Mouse (Mus musculus) MEL (cell line): ENCODE measurements at regions not wholly inside any gene's neighbourhood (a gene's known extent, or its start where the extent isn't known, plus 50 kb on each side); places are given as distances from the start of the nearest gene placed in this dataset.

Experiments
- DNase-seq: peaks from one replicate; pipeline ENCODE4 v3.0.0; 2011; ENCODE audit warnings: low read depth, low spot score
- H3K27ac ChIP-seq: 2 replicates; pipeline ENCODE4 v1.5.1; 2012; ENCODE audit warnings: low read depth, mild to moderate bottlenecking, control low read depth, low read length, moderate library complexity; ENCODE audit not compliant: control insufficient read depth
- H3K27me3 ChIP-seq, 2 experiments: fragments of 150-350 bp in 1 of 2; sonication (generic) in 1 of 2; 2 replicates each; pipeline ENCODE4 v1.6.1; 2012; ENCODE audit warnings: low read length in 2 of 2, mild to moderate bottlenecking in 2 of 2, improper control_type of control experiment in 1 of 2, moderate library complexity in 1 of 2; ENCODE audit not compliant: insufficient read depth in 2 of 2, control insufficient read depth in 1 of 2
- H3K36me3 ChIP-seq, 2 experiments: 2 replicates each; pipeline ENCODE4 v1.6.1; 2012 to 2014; ENCODE audit warnings: low read length in 2 of 2, improper control_type of control experiment in 1 of 2, inconsistent platforms in 1 of 2, mild to moderate bottlenecking in 1 of 2; ENCODE audit not compliant: insufficient read depth in 2 of 2, control insufficient read depth in 1 of 2
- H3K4me1 ChIP-seq, 2 experiments: fragments of 150-350 bp in 1 of 2; sonication (generic) in 1 of 2; 2 replicates each; pipeline ENCODE4 v1.6.1; 2012; ENCODE audit warnings: low read length in 2 of 2, improper control_type of control experiment in 1 of 2, mild to moderate bottlenecking in 1 of 2; ENCODE audit not compliant: insufficient read depth in 2 of 2, control insufficient read depth in 1 of 2
- H3K4me3 ChIP-seq, 2 experiments: fragments of 150-350 bp in 1 of 2; sonication (generic) in 1 of 2; 2 replicates each; pipeline ENCODE4 v1.5.1; 2012; ENCODE audit warnings: low read depth in 2 of 2, low read length in 2 of 2, mild to moderate bottlenecking in 2 of 2, moderate library complexity in 2 of 2, control low read depth in 1 of 2, improper control_type of control experiment in 1 of 2; ENCODE audit not compliant: control insufficient read depth in 1 of 2, insufficient read depth in 1 of 2
- H3K79me2 ChIP-seq: 2 replicates; pipeline ENCODE4 v1.6.1; 2012; ENCODE audit warnings: mild to moderate bottlenecking, low read length, moderate library complexity; ENCODE audit not compliant: control insufficient read depth, poor library complexity, insufficient read depth
- H3K9ac ChIP-seq: 2 replicates; pipeline ENCODE4 v1.6.1; 2012; ENCODE audit warnings: low read depth, mild to moderate bottlenecking, control low read depth, low read length, moderate library complexity; ENCODE audit not compliant: control insufficient read depth, poor library complexity, severe bottlenecking
- H3K9me3 ChIP-seq: fragments of 150-350 bp; sonication (generic); replicated peaks from 2 replicates; pipeline ENCODE4 v1.6.1; 2012; ENCODE audit warnings: mild to moderate bottlenecking, low read length, improper control_type of control experiment, moderate library complexity; ENCODE audit not compliant: insufficient read depth
- BHLHE40 ChIP-seq: IDR thresholded peaks from 2 replicates; pipeline ENCODE4 v1.6.1; 2012; ENCODE audit warnings: low read depth, mild to moderate bottlenecking, inconsistent platforms, low read length, improper control_type of control experiment, borderline replicate concordance
- E2F4 ChIP-seq: IDR thresholded peaks from 2 replicates; pipeline ENCODE4 v1.6.1; 2011; ENCODE audit warnings: low read depth, low read length, improper control_type of control experiment, borderline replicate concordance
- ELF1 ChIP-seq: IDR thresholded peaks from 2 replicates; pipeline ENCODE4 v1.6.1; 2014; ENCODE audit warnings: low read depth, mild to moderate bottlenecking, inconsistent platforms, low read length, improper control_type of control experiment, moderate library complexity
- GABPA ChIP-seq: IDR thresholded peaks from 2 replicates; pipeline ENCODE4 v1.6.1; 2012; ENCODE audit warnings: low read depth, mild to moderate bottlenecking, inconsistent platforms, low read length, improper control_type of control experiment, moderate library complexity
- HCFC1 ChIP-seq: IDR thresholded peaks from 2 replicates; pipeline ENCODE4 v1.6.1; 2012; ENCODE audit warnings: low read depth, mild to moderate bottlenecking, inconsistent platforms, low read length, improper control_type of control experiment, moderate library complexity
- JUND ChIP-seq: IDR thresholded peaks from 2 replicates; pipeline ENCODE4 v1.6.1; 2011; ENCODE audit warnings: low read depth, mild to moderate bottlenecking, improper control_type of control experiment, low read length
- MAFK ChIP-seq: IDR thresholded peaks from 2 replicates; pipeline ENCODE4 v1.6.1; 2011; ENCODE audit warnings: low read depth, mild to moderate bottlenecking, low read length, improper control_type of control experiment, borderline replicate concordance
- MAX ChIP-seq: IDR thresholded peaks from 2 replicates; pipeline ENCODE4 v1.6.1; 2011; ENCODE audit warnings: low read length, improper control_type of control experiment
- MAZ ChIP-seq: IDR thresholded peaks from 2 replicates; pipeline ENCODE4 v1.6.1; 2012; ENCODE audit warnings: low read depth, mild to moderate bottlenecking, inconsistent platforms, low read length, improper control_type of control experiment
- MEF2A ChIP-seq: IDR thresholded peaks from 2 replicates; pipeline ENCODE4 v1.6.1; 2014; ENCODE audit warnings: low read depth, mild to moderate bottlenecking, inconsistent platforms, low read length, improper control_type of control experiment; ENCODE audit not compliant: poor library complexity, insufficient replicate concordance, severe bottlenecking; ENCODE audit errors: extremely low read depth
- MXI1 ChIP-seq: IDR thresholded peaks from 2 replicates; pipeline ENCODE4 v1.6.1; 2011; ENCODE audit warnings: mild to moderate bottlenecking, low read depth, low read length, improper control_type of control experiment
- POLR2A ChIP-seq, 2 experiments: IDR thresholded peaks; 2 replicates each; pipeline ENCODE4 v1.6.1; 2011 to 2012; ENCODE audit warnings: low read length in 2 of 2, mild to moderate bottlenecking in 2 of 2, control low read depth in 1 of 2, improper control_type of control experiment in 1 of 2, low read depth in 1 of 2, moderate library complexity in 1 of 2; ENCODE audit not compliant: control insufficient read depth in 1 of 2, insufficient read depth in 1 of 2, poor library complexity in 1 of 2
- POLR2AphosphoS2 ChIP-seq: IDR thresholded peaks from 2 replicates; pipeline ENCODE4 v1.6.1; 2011; ENCODE audit warnings: low read length, improper control_type of control experiment
- RAD21 ChIP-seq: IDR thresholded peaks from 2 replicates; pipeline ENCODE4 v1.6.1; 2011; ENCODE audit warnings: mild to moderate bottlenecking, low read depth, low read length, improper control_type of control experiment
- SMC3 ChIP-seq: IDR thresholded peaks from 2 replicates; pipeline ENCODE4 v1.6.1; 2011; ENCODE audit warnings: low read depth, low read length, improper control_type of control experiment
- TAL1 ChIP-seq: IDR thresholded peaks from 2 replicates; pipeline ENCODE4 v1.6.1; 2012; ENCODE audit warnings: mild to moderate bottlenecking, inconsistent platforms, low read length, moderate library complexity, mixed read lengths
- TCF12 ChIP-seq: IDR thresholded peaks from 2 replicates; pipeline ENCODE4 v1.6.1; 2014; ENCODE audit warnings: low read depth, mild to moderate bottlenecking, inconsistent platforms, low read length, improper control_type of control experiment, moderate library complexity
- UBTF ChIP-seq: IDR thresholded peaks from 2 replicates; pipeline ENCODE4 v1.6.1; 2012; ENCODE audit warnings: low read depth, mild to moderate bottlenecking, inconsistent platforms, low read length, improper control_type of control experiment, moderate library complexity, borderline replicate concordance; ENCODE audit not compliant: insufficient read depth
- USF1 ChIP-seq: IDR thresholded peaks from 2 replicates; pipeline ENCODE4 v1.6.1; 2014; ENCODE audit warnings: low read depth, mild to moderate bottlenecking, inconsistent platforms, low read length, improper control_type of control experiment, moderate library complexity
- USF2 ChIP-seq, 2 experiments: IDR thresholded peaks; 2 replicates each; pipeline ENCODE4 v1.6.1; 2011 to 2012; ENCODE audit warnings: improper control_type of control experiment in 2 of 2, low read length in 2 of 2, borderline replicate concordance in 1 of 2, inconsistent platforms in 1 of 2, low read depth in 1 of 2, mild to moderate bottlenecking in 1 of 2; ENCODE audit not compliant: insufficient read depth in 1 of 2
- ZC3H11A ChIP-seq: IDR thresholded peaks from 2 replicates; pipeline ENCODE4 v1.6.1; 2012; ENCODE audit warnings: low read depth, mild to moderate bottlenecking, inconsistent platforms, low read length, improper control_type of control experiment
- ZMIZ1 ChIP-seq: IDR thresholded peaks from 2 replicates; pipeline ENCODE4 v1.6.1; 2012; ENCODE audit warnings: low read depth, mild to moderate bottlenecking, inconsistent platforms, low read length, improper control_type of control experiment, moderate library complexity
- ZNF384 ChIP-seq: IDR thresholded peaks from 2 replicates; pipeline ENCODE4 v1.6.1; 2012; ENCODE audit warnings: low read depth, mild to moderate bottlenecking, inconsistent platforms, low read length, improper control_type of control experiment

DNA sequence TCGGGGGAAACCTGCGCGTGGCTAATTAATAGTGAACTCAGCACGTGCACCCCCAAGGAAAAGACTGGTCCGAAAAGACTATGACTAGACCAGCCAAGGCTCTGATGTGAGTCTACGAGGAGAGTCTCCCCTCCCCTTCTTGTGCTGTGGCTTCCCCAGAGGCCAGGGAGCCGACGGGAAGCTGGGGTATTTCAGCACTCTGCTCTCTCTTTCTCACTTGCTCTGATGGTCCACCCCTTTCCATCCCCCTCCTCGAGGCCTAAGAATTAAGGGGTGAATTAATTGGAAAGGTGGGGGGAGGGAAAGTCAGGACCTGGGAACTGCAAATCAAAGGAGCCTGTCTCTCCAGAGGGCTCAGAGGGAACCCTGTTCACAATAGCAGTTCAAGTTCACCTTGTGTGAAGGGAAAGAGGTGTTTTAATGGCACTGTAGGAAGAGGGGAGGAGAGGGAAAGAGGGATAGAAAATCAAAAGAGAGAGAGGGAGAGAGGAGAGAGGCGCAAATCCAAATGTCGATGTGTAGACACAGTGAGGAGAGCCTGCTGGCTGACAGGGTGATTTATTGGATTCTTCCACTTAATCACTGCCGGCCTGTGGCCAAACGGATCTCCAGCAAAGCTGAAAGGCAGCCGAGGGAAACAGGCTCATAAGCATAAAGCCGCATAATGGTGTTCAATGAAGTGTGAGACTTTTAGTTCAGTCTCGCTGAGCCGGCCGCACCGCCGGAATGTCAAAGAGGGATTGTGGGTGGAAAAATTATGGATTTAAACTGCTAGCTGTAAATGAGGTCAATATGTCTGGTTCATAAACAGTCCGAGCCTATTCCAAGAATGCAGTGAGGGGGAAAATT, 292.6 kb upstream of the Tle4 start:
- no peak for DNase-seq
- no peak for TF ChIP-seq TCF12
- TF ChIP-seq POLR2A (IDR thresholded peaks at IDR 0.05; ENCODE audit: control insufficient read depth in 1 of 2, insufficient read depth in 1 of 2, low read depth in 1 of 2, low read length in 2 of 2, poor library complexity in 1 of 2), result no peak
- no peak for TF ChIP-seq ZMIZ1
- no peak for TF ChIP-seq GABPA
- TF ChIP-seq POLR2AphosphoS2, result no peak
- no peak for TF ChIP-seq TAL1
- no peak for TF ChIP-seq MAZ
- no peak for TF ChIP-seq UBTF
- no peak for TF ChIP-seq MXI1
- TF ChIP-seq ZNF384, result no peak
- TF ChIP-seq E2F4, result no peak
- TF ChIP-seq JUND, result no peak
- TF ChIP-seq HCFC1, result no peak
- TF ChIP-seq ZC3H11A, result no peak
- TF ChIP-seq RAD21, result no peak
- no peak for TF ChIP-seq ELF1
- no peak for TF ChIP-seq MAX
- no peak for TF ChIP-seq USF2 (IDR thresholded peaks at IDR 0.05; ENCODE audit: borderline replicate concordance in 1 of 2, insufficient read depth in 1 of 2, low read depth in 1 of 2, low read length in 2 of 2)
- no peak overlapping the region for H3K9ac ChIP-seq
- H3K27ac ChIP-seq, result no peak overlapping the region
- no peaks in the 10 kb centered on the region for H3K79me2 ChIP-seq
- no peaks in the 10 kb centered on the region for H3K36me3 ChIP-seq
- H3K4me1 ChIP-seq, result no peaks in the 10 kb centered on the region
- no peak overlapping the region for H3K4me3 ChIP-seq
- H3K9me3 ChIP-seq, result no peaks in the 10 kb centered on the region
- H3K27me3 ChIP-seq, result no peaks in the 10 kb centered on the region

DNA sequence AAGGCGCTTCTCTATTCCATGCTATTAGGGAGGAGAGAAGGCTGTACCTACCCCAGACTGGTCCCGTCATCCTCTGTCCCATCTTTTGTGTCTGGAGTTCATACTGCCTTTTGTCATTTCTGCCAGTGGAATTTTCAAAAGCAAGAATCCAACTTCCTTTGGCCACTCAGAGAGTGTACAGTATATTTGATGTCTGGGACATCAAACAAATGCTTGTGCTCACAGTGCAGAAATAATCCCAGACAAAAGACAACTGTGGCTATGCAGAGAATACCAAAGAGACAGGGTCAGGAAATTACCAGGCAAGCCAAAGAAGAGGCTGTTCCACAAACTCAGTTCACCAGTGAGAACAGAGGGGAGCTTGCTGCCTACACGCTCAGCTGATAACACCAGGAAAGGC, 291.9 kb upstream of the Tle4 start:
- H3K79me2 ChIP-seq, result no peaks in the 10 kb centered on the region
- TF ChIP-seq BHLHE40 (no peak), POLR2A (IDR thresholded peaks at IDR 0.05; ENCODE audit: control insufficient read depth in 1 of 2, insufficient read depth in 1 of 2, low read depth in 1 of 2, low read length in 2 of 2, poor library complexity in 1 of 2) (no peak), MEF2A (no peak), SMC3 (no peak), USF1 (no peak), USF2 (IDR thresholded peaks at IDR 0.05; ENCODE audit: borderline replicate concordance in 1 of 2, insufficient read depth in 1 of 2, low read depth in 1 of 2, low read length in 2 of 2) (no peak), GABPA (no peak), MAFK (no peak)
- no peak overlapping the region for H3K27ac ChIP-seq
- H3K9ac ChIP-seq, result no peak overlapping the region
- no peaks in the 10 kb centered on the region for H3K9me3 ChIP-seq
- no peak overlapping the region for H3K4me3 ChIP-seq
- no peaks in the 10 kb centered on the region for H3K27me3 ChIP-seq
- DNase-seq, result no peak
- H3K4me1 ChIP-seq, result no peaks in the 10 kb centered on the region
- no peaks in the 10 kb centered on the region for H3K36me3 ChIP-seq
